Mouse (Mus musculus) lung, postnatal 36 days (tissue): ENCODE results near the gene Kcnj14.

Experiments used
- DNase-seq: peaks from one replicate; pipeline ENCODE4 v3.0.0; 2022; ENCODE audit warnings: mixed read lengths

Gene Kcnj14

DNA sequence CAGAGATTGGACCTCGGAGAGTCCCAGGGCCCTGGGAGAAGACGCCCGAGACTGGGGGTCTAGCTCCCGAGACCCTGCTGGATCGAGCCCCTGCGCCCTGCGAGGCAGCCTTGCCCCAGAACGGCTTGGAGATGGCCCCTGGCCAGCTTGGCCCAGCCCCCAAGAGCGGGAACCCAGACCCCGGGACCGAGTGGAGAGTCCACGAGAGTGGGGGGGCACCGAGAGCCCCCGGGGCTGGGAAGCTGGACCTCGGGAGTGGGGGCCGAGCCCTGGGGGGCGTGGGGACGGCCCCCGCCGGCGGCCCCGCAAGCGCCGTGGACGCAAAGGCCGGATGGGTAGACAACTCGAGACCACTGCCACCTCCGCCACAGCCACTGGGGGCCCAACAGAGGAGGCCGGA, 29.6 kb downstream of the Kcnj14 start:
- no peak for DNase-seq

DNA sequence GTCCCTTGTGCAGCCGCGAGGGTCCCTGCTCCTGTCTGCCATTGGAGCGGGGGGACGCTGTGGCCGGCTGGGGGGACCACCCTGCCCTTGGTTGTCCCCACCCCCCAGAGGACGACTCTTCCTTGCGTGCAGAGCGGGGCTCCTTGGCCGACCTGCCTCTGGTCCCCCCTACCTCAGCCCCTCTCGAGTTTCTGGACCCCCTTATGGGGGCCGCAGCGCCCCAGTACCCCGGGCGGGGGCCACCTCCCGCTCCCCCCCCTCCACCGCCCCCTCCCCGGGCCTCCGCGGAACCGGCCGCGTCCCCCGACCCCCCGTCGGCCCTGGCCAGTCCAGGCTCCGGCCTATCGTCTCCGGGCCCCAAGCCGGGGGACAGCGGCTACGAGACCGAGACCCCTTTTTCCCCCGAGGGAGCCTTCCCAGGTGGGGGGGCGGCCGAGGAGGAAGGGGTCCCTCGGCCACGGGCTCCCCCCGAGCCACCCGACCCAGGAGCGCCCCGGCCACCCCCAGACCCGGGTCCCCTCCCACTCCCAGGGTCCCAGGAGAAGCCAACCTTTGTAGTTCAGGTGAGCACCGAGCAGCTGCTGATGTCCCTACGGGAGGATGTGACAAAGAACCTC, 30.5 kb downstream of the Kcnj14 start:
- DNase-seq = no peak

DNA sequence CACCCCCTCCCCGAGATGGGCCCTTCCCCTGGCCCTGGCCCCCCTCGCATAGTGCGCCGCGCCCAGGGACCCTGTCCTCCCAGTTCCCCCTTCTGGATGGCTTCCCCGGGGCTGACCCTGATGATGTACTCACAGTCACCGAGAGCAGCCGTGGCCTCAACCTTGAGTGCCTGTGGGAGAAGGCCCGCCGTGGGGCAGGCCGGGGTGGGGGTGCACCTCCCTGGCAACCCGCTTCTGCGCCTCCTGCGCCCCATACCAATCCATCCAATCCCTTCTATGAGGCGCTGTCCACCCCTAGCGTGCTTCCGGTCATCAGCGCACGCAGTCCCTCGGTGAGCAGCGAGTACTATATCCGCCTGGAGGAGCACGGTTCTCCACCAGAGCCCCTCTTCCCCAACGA, 31.3 kb downstream of the Kcnj14 start:
- DNase-seq = no peak

DNA sequence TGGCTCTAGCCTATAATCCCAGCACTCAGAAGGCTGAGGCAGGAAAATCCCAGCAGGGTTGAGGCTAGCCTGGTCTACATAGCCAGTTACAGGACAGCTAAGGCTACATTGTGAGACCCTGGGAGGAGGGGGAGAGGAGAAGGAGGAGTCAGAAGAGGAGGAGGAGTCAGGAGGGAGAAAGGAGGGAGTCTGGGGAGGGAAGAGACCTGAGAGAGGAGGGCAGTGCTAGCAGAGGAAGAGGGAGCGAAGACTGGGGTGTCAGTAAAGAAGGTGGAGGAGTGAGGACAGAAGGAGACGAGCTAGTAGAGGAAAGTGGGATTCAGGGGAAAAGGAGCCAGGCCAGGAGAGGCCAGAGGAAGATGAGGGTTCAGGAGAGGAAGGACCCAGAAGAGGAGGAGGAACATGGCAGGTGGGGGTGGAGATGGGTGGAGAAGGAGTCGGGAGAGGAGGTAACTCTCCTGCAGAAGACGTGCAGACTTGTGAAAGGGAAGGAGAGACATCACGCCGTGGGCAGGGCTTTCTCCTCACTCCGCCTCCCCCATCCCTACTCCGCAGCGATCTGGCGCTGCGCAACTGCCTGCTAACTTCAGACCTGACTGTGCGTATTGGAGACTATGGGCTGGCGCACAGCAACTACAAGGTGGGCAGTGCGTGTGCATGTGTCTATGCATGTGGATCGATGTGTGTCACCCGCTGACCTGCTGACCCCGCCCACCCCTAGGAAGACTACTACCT, 32.7 kb downstream of the Kcnj14 start:
- DNase-seq = no peak

DNA sequence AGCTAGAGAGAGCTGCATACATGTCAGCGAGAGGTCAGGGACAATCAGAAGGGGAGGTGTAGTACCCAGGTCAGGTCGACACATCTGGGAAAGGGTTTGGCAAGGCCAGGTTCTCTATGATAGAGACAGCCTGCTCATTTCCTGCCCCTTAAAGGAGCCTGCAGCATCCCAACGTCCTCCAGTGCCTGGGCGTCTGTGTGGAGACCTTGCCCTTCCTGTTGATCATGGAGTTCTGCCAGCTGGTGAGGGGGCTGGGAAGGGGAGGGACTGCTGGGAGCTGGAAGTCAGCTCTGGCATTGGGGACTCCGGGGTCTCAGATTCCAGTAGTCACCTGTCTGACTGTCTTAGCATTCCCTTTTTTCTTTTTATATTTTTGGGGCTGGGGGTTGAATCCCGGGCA, 33.9 kb downstream of the Kcnj14 start:
- DNase-seq = no peak

DNA sequence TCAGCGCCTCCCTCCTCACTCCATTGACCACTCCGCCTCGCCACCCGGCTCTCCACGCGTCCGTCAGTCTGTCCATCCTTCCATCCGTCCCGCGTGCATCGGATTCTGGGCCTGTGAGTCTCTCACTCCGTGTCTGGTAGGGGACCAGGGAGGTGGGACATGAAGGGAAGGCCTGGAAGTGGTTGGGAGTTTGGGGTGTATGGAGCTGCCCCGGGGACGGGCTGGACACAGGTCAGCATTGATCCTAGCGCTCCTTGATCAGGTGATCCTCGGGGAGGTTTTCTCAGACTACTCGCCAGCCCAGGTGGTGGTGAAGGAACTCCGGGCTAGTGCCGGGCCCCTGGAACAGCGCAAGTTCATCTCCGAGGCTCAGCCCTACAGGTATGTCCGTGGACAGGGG, 36.9 kb downstream of the Kcnj14 start:
- no peak for DNase-seq

DNA sequence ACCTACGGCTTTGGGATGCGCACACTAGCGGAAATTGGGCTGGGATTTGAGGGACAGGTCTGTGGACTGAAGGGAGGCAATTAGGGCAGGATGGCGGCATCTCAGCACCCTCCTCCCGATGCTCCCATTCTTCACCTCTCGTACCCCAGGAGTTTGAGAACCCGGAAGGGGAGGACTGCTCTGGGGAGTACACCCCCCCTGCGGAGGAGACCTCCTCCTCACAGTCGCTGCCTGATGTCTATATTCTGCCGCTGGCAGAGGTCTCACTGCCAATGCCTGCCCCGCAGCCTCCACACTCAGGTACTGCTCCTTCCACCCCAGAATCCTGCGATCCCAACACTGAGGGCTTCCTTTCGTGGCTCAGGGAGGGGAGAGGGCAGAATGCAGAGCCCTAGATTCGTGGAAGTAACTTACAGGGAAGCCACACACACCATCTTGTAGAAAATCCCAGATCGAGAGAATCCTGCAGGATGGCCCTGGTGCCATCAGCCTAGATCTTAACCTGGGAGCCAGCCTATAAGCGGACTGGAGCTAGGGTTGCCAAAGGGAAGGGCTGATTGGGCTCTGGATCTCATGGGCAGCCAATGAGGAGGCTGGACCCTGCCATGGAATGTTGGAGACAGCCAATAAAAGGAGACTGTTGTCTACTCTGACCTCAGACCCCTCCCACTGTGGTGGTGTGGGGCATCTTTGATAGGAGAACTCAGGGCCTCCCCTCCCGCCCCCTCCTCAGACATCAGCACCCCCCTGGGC, 37.7 kb downstream of the Kcnj14 start:
- no peak for DNase-seq

DNA sequence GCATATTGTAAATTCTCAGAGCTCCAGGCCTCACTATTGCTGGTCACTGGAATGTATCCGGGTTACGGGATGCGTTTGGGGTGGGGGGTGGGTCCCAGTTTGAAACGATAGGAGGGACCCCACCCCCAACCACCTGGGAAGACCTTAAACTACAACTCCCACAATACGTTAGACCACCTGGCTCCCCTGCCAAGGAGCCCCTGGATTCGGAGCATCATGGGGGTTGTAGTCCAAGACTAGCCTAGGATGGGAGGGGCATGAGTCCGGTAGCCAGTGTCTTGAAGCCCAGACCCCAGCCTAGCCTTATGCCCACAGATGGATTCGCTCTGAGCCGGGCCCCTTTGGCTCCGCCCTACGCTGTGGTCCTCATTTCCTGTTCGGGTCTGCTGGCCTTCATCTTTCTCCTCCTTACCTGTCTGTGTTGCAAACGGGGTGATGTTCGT, 38.4 kb downstream of the Kcnj14 start:
- no peak for DNase-seq

DNA sequence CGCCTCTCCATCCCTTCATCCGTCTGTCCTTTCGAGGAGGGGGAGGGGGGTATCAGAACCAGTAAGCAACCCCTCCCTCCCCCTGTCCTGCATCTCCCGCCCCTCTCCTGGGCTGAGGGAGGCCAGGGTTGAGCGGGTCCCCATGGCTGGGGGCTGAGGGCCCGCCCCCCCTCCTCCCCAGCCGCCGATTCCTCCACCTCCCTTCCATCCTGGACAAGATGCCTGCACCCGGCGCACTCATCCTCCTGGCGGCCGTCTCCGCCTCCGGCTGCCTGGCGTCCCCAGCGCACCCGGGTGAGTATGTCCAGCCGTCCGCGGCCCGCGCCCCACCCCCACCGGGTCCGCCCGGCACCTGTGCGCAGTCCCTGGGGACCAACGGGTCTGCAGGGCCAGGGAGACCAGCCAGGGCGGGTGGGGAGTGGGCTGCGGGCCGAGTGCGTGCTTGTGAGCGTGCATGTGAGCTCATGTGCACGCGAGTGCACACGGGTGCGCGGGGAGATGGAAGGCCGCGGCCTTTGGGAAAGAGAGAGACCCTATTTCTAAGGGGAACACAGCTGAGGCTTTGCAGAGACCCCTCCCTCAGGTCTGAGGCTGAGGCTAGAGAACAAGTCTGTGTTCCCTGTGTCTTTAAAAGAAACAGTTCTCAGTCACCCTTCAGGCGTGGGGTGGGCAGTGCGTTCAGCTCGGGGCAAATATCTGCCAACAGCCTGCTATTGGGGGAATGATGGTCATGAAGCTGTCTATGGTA, 39.0 kb downstream of the Kcnj14 start:
- no peak for DNase-seq

DNA sequence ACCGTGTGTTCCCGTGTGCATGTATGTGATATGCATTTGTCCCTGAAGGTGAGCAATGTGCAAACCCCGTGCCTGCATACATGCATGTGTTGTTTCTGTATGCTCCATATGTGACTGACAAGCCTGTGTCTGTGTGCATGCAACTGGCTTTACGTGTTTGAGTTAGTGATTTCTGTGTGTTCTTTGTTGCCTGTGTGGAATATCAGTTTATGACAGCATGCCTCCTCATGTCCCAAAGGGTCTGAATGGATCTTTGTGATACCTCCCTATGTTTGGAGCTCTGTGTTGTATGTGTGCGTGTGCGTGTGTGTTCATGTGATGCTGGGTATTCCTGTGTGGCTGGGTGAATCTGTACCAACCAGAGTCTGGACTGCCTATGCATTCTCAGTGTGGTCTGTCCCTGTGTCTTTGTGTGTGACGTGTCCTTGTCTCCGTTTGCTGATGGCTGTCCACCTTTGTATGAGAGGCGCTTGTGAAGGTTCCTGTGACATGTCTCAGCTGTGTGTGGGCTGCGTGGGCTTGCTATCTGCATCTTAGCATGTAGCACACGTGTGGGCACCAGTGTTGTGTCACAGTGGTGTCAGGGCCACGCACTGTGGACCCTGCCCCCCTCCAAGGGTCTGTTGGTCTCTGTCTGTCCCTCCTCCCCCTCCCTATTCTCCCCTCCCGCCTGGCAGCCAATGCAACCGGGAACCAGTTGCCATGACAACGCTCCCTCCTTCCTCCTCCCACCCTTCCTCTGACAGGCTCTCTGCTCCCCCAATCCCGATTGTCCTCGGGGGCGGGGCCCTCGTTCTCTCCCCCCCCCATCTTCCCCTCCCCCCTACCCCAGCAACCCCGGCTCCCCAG, 39.8 kb downstream of the Kcnj14 start, which contains the start of gene Sult2b1:
Gene Sult2b1, minus strand, starts transcription at position 146 of the 849 bp plus-strand sequence.
- no peak for DNase-seq

DNA sequence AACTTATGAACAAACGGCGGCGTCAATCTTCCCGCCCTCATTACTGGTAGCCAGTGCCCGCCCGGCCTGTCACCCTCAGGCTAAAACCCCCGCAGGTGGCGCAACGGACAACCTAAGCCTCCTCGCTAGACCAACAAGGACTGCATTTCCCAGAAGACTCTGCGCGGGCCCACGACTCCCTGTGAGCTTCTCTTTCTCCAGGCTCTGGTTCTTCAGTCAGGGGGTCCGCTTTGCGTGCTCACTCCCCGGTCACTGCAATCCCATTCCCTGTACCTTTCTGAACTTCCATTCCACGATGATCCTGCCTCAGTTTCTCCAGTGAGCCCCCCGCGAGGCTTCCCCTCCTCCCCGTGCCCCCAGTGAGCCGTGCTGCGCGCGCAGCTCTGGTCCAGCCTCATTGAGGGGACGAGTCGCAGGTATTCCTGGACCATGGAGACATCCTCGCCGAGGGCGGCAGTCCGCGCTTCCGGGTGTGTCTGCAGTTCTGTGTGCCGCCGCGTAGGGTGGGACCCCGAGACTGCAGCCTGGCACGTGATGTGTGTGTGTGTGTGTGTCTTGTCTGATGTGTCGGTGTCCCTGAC, 41.0 kb downstream of the Kcnj14 start, which contains the start of gene Lmtk3:
Gene Lmtk3, plus strand, starts transcription at position 228 of the 581 bp plus-strand sequence.
- peak; percentile 85 for DNase-seq

DNA sequence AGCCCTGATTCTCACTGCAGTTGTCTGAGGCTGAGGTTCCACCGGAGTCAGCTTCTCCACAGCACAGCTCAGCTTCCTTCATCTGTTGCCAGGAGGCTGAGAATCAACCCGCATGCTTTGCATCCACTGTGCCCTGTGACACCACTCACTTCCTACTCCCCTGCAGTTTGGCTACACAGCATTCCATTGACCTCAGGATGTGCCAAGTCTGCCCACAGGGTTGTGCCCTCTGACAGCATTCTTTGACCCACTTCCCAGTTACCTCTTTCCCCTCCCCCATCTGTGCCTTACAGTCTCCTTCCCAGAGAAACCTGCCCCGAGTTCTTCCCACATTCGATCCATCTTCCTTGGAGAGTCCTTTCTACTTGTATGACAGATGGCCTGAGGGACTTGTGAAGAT, 42.3 kb downstream of the Kcnj14 start:
- DNase-seq = no peak

DNA sequence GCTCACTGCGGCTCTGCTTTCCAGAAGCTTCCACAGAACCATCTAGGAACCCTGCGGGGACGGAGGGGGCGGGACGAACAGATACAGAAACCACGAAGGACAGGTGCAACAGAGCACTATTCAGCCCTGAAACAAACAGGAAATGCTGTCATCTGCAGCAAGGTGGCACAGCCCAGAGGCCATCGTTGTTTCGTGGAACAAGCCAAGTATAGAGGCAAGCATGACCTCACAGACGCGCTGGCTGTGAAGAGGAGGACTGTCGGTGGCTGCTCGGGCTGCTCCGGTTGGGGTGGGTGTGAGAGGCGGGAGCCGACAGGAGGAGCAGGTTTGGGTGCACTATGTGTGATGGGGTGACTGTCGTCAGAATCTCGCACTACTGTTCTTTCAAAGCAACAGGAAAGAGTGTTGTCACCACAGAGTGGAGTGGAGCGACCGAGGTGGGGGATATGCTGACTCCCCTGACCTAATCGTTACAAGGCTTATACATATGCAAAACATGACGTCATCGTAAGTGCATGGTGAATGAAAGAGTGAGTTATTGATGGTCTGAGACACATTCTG, 45.4 kb downstream of the Kcnj14 start:
- no peak for DNase-seq

DNA sequence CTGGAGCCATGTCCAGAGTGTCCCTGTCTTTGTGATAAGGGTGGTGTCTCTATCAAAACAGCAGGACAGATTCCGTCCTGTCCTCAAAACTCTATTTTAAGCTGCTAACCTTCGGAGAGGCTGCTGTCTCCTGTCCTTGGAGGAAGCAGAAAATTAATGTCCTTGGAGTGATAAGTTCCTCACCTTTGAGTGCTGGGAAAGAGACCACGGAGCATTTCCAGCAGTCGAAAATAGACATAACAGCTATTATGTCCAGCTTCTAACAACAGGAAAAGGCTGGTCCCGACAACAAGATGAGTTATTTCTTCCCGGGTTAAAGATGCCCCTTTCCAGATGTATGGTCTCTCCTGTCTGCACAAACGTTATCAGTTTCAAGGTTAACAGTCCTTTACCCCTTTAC, 49.3 kb downstream of the Kcnj14 start:
- no peak for DNase-seq

DNA sequence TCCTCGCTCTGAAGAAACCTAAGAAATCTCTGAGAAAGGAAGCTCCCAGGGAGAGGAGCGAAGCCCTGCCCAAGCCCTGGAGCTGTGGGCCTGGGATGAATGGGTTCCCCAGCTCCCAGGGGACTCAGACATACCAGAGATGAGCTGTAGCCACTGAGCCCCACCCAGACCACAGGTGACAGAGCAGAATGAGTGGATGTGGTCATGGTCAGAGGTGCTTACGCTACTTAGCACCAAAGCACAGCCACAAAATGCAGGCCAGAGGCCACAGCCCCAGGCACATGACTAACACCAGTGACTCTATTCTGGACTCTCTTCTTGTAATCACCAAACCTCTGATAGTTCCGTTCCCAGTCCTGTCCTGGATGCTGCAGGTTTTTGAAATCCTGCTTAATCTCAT, 53.5 kb downstream of the Kcnj14 start:
- no peak for DNase-seq

DNA sequence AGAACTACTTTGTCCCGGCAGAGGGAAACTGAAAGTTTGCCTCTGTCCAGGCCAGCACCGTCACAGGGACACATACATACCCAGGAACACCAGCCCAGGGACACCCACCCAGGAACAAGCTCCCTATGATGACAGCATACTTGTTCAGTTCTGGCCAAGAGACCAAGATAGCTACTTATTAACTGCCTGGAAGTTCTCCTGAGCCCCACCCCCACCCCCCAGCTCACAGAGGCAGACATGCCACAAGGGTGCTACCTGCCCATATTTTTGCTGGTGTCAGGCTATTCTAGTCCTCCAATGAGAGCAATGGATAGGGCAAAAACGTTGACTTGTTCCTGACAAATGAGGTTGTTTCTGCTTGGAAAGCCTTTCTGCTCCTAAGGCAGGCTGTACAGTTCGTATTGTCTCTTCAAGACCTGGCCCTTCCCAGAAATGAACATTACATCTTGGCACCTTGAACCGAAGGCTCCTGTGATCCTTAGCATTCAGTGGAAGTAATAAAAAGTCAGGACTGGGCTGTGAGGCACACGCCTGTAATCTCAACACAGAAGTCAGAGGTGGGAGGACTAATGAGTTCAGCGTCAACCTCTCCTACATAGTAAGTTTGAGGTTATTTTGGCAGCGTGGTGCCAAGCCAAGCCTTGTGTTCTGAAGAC, 54.0 kb downstream of the Kcnj14 start:
- DNase-seq = no peak

DNA sequence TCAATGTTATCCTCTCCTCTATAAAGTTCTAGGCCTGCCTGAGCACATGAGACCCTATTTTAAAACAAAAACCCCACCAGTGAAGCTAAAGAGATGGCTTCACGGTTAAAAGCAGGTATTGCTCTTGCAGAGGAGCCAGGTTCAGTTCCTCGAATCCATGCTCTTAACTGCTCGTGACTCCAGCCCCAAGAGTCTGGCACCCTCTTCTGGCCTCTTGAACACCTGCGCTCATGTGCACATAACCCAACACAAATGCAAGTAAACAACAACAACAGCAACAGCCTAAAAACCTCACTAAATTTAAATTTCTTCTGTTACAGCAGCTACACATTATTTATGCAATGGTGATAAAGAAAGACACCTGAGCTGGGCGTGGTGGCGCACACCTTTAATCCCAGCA, 57.1 kb downstream of the Kcnj14 start:
- DNase-seq = no peak

DNA sequence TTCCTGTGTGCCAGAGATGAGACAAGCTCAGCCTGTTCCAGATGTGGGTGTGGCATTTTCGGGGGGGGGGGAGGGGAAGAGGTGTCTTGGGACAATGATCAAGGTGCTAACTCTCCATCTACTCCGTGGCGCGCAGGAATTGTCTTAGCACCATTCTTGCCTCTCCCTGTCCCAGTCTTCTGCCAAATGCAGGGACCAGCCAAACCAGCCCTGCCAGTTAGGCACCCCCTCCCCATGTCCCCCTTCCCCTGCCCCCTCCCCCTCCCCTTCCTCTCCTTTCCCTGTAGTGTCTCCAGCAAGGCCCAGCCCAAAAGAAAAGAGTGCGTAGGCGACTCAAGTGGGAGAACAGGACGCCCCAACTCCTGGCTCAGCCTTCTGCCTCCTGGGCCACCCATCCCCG, 57.8 kb downstream of the Kcnj14 start:
- DNase-seq = no peak
